Mouse (Mus musculus): ENCODE results near the gene Shcbp1l. TPM values are rescaled to one million over a fixed set of nuclear protein-coding genes. Genes with fewer than 3 reads are reported as not detected.

Shcbp1l gene
- polyA plus RNA-seq, 1 experiment from 2014 or later = 0.30 TPM

GRCm38 (mm10) chr1:153489540-153489939 is 64.6 kb downstream of the Shcbp1l start:
- Histone ChIP-seq H3K9me3 (replicated peaks; ENCODE audit: control insufficient read depth, low read length) (no peaks in the 10 kb centered on the region), H3K27me3 (ENCODE audit: control insufficient read depth, insufficient read depth, low read length) (no peaks in the 10 kb centered on the region), H3K36me3 (ENCODE audit: control insufficient read depth, insufficient read depth, low read length) (no peaks in the 10 kb centered on the region), H3K4me2 (ENCODE audit: low read depth, low read length) (no peak overlapping the region), H3K4me3 (replicated peaks; ENCODE audit: low read length) (no peak overlapping the region), H3K9ac (ENCODE audit: low read length) (no peak overlapping the region), H3K4me1 (ENCODE audit: control insufficient read depth, insufficient read depth, low read length) (peaks cover 12% of the 10 kb centered on the region), H3K27ac (ENCODE audit: low read length) (no peak overlapping the region)
- no peak for ATAC-seq (ENCODE audit: insufficient read depth, low FRiP score)
- 31% methylated on average over 2 of the region's 2 CpGs for WGBS

GRCm38 (mm10) chr1:153489963-153490362 is 65.0 kb downstream of the Shcbp1l start:
- H3K27me3 ChIP-seq (ENCODE audit: control insufficient read depth, insufficient read depth, low read length) = no peaks in the 10 kb centered on the region
- no peak overlapping the region for H3K4me3 ChIP-seq (replicated peaks; ENCODE audit: low read length)
- H3K27ac ChIP-seq (ENCODE audit: low read length) = no peak overlapping the region
- H3K36me3 ChIP-seq (ENCODE audit: control insufficient read depth, insufficient read depth, low read length) = no peaks in the 10 kb centered on the region
- no peak overlapping the region for H3K9ac ChIP-seq (ENCODE audit: low read length)
- H3K4me2 ChIP-seq (ENCODE audit: low read depth, low read length) = no peak overlapping the region
- 75% methylated on average over 4 of the region's 4 CpGs for WGBS
- no peak for ATAC-seq (ENCODE audit: insufficient read depth, low FRiP score)
- H3K9me3 ChIP-seq (replicated peaks; ENCODE audit: control insufficient read depth, low read length) = no peaks in the 10 kb centered on the region
- H3K4me1 ChIP-seq (ENCODE audit: control insufficient read depth, insufficient read depth, low read length) = peaks cover 9% of the 10 kb centered on the region

GRCm38 (mm10) chr1:153491345-153491744 is 66.4 kb downstream of the Shcbp1l start:
- Histone ChIP-seq H3K4me2 (ENCODE audit: low read depth, low read length) (no peak overlapping the region), H3K9me3 (replicated peaks; ENCODE audit: control insufficient read depth, low read length) (no peaks in the 10 kb centered on the region), H3K27ac (ENCODE audit: low read length) (no peak overlapping the region), H3K27me3 (ENCODE audit: control insufficient read depth, insufficient read depth, low read length) (no peaks in the 10 kb centered on the region), H3K36me3 (ENCODE audit: control insufficient read depth, insufficient read depth, low read length) (no peaks in the 10 kb centered on the region), H3K9ac (ENCODE audit: low read length) (no peak overlapping the region), H3K4me3 (replicated peaks; ENCODE audit: low read length) (no peak overlapping the region), H3K4me1 (ENCODE audit: control insufficient read depth, insufficient read depth, low read length) (no peaks in the 10 kb centered on the region)
- no peak for ATAC-seq (ENCODE audit: insufficient read depth, low FRiP score)
- 83% methylated on average over 2 of the region's 2 CpGs for WGBS

GRCm38 (mm10) chr1:153491822-153492221 is 66.9 kb downstream of the Shcbp1l start:
- H3K9me3 ChIP-seq (replicated peaks; ENCODE audit: control insufficient read depth, low read length) = no peaks in the 10 kb centered on the region
- no peak overlapping the region; the same call in 1 of the 2 replicates for H3K27ac ChIP-seq (ENCODE audit: low read length)
- no peak overlapping the region for H3K4me3 ChIP-seq (replicated peaks; ENCODE audit: low read length)
- ATAC-seq (ENCODE audit: insufficient read depth, low FRiP score) = no peak
- H3K36me3 ChIP-seq (ENCODE audit: control insufficient read depth, insufficient read depth, low read length) = no peaks in the 10 kb centered on the region
- H3K4me1 ChIP-seq (ENCODE audit: control insufficient read depth, insufficient read depth, low read length) = no peaks in the 10 kb centered on the region
- 82% methylated on average over 1 of the region's 1 CpGs for WGBS
- H3K9ac ChIP-seq (ENCODE audit: low read length) = no peak overlapping the region
- H3K27me3 ChIP-seq (ENCODE audit: control insufficient read depth, insufficient read depth, low read length) = no peaks in the 10 kb centered on the region
- no peak overlapping the region for H3K4me2 ChIP-seq (ENCODE audit: low read depth, low read length)

- no peak overlapping the region for H3K4me2 ChIP-seq (ENCODE audit: low read depth, low read length)
- H3K36me3 ChIP-seq (ENCODE audit: control insufficient read depth, insufficient read depth, low read length) = no peaks in the 10 kb centered on the region
- 27% methylated on average over 4 of the region's 4 CpGs for WGBS
- H3K9ac ChIP-seq (ENCODE audit: low read length) = no peak overlapping the region
- no peak overlapping the region for H3K27ac ChIP-seq (ENCODE audit: low read length)
- H3K4me1 ChIP-seq (ENCODE audit: control insufficient read depth, insufficient read depth, low read length) = no peaks in the 10 kb centered on the region
- ATAC-seq (ENCODE audit: insufficient read depth, low FRiP score) = no peak
- no peaks in the 10 kb centered on the region for H3K9me3 ChIP-seq (replicated peaks; ENCODE audit: control insufficient read depth, low read length)
- no peaks in the 10 kb centered on the region for H3K27me3 ChIP-seq (ENCODE audit: control insufficient read depth, insufficient read depth, low read length)
- H3K4me3 ChIP-seq (replicated peaks; ENCODE audit: low read length) = no peak overlapping the region
These were observed 68.4 kb downstream of the Shcbp1l start for GRCm38 (mm10) chr1:153493338-153493737.

- Histone ChIP-seq H3K4me3 (replicated peaks; ENCODE audit: low read length) (no peak overlapping the region), H3K27me3 (ENCODE audit: control insufficient read depth, insufficient read depth, low read length) (no peaks in the 10 kb centered on the region), H3K9ac (ENCODE audit: low read length) (no peak overlapping the region), H3K27ac (ENCODE audit: low read length) (no peak overlapping the region), H3K4me1 (ENCODE audit: control insufficient read depth, insufficient read depth, low read length) (no peaks in the 10 kb centered on the region), H3K4me2 (ENCODE audit: low read depth, low read length) (no peak overlapping the region), H3K9me3 (replicated peaks; ENCODE audit: control insufficient read depth, low read length) (no peaks in the 10 kb centered on the region), H3K36me3 (ENCODE audit: control insufficient read depth, insufficient read depth, low read length) (no peaks in the 10 kb centered on the region)
- WGBS = 42% methylated on average over 6 of the region's 6 CpGs
- no peak for ATAC-seq (ENCODE audit: insufficient read depth, low FRiP score)
These were observed 69.0 kb downstream of the Shcbp1l start for GRCm38 (mm10) chr1:153493931-153494330.

- no peak overlapping the region for H3K4me2 ChIP-seq (ENCODE audit: low read depth, low read length)
- no peaks in the 10 kb centered on the region for H3K27me3 ChIP-seq (ENCODE audit: control insufficient read depth, insufficient read depth, low read length)
- 68% methylated on average over 3 of the region's 3 CpGs for WGBS
- H3K4me3 ChIP-seq (replicated peaks; ENCODE audit: low read length) = no peak overlapping the region
- H3K9ac ChIP-seq (ENCODE audit: low read length) = no peak overlapping the region
- H3K36me3 ChIP-seq (ENCODE audit: control insufficient read depth, insufficient read depth, low read length) = no peaks in the 10 kb centered on the region
- H3K27ac ChIP-seq (ENCODE audit: low read length) = no peak overlapping the region
- H3K9me3 ChIP-seq (replicated peaks; ENCODE audit: control insufficient read depth, low read length) = no peaks in the 10 kb centered on the region
- peak; percentile 71 for ATAC-seq (ENCODE audit: insufficient read depth, low FRiP score)
- no peaks in the 10 kb centered on the region for H3K4me1 ChIP-seq (ENCODE audit: control insufficient read depth, insufficient read depth, low read length)
These were observed 71.1 kb downstream of the Shcbp1l start for GRCm38 (mm10) chr1:153496030-153496429.

- WGBS = 75% methylated on average over 9 of the region's 9 CpGs
- H3K9me3 ChIP-seq (replicated peaks; ENCODE audit: control insufficient read depth, low read length) = no peaks in the 10 kb centered on the region
- ATAC-seq (ENCODE audit: insufficient read depth, low FRiP score) = no peak
- no peak overlapping the region for H3K27ac ChIP-seq (ENCODE audit: low read length)
- no peak overlapping the region for H3K9ac ChIP-seq (ENCODE audit: low read length)
- H3K4me1 ChIP-seq (ENCODE audit: control insufficient read depth, insufficient read depth, low read length) = peaks cover 7% of the 10 kb centered on the region; the same call in 1 of the 2 replicates
- H3K4me2 ChIP-seq (ENCODE audit: low read depth, low read length) = no peak overlapping the region
- no peaks in the 10 kb centered on the region for H3K36me3 ChIP-seq (ENCODE audit: control insufficient read depth, insufficient read depth, low read length)
- no peak overlapping the region for H3K4me3 ChIP-seq (replicated peaks; ENCODE audit: low read length)
- no peaks in the 10 kb centered on the region for H3K27me3 ChIP-seq (ENCODE audit: control insufficient read depth, insufficient read depth, low read length)
These were observed 75.1 kb downstream of the Shcbp1l start for GRCm38 (mm10) chr1:153500030-153500429.

- H3K27ac ChIP-seq (ENCODE audit: low read length) = no peak overlapping the region; the same call in 1 of the 2 replicates
- H3K9me3 ChIP-seq (replicated peaks; ENCODE audit: control insufficient read depth, low read length) = no peaks in the 10 kb centered on the region
- 28% methylated on average over 5 of the region's 5 CpGs for WGBS
- peak; percentile 62 for ATAC-seq (ENCODE audit: insufficient read depth, low FRiP score)
- peaks cover 7% of the 10 kb centered on the region; the same call in 1 of the 2 replicates for H3K4me1 ChIP-seq (ENCODE audit: control insufficient read depth, insufficient read depth, low read length)
- H3K4me2 ChIP-seq (ENCODE audit: low read depth, low read length) = no peak overlapping the region
- H3K27me3 ChIP-seq (ENCODE audit: control insufficient read depth, insufficient read depth, low read length) = no peaks in the 10 kb centered on the region
- no peak overlapping the region for H3K4me3 ChIP-seq (replicated peaks; ENCODE audit: low read length)
- no peak overlapping the region for H3K9ac ChIP-seq (ENCODE audit: low read length)
- H3K36me3 ChIP-seq (ENCODE audit: control insufficient read depth, insufficient read depth, low read length) = no peaks in the 10 kb centered on the region
These were observed 76.8 kb downstream of the Shcbp1l start for GRCm38 (mm10) chr1:153501644-153502321.
